Mouse (Mus musculus) limb, embryonic 12.5 days (tissue): ENCODE measurements around the gene Ferd3l. TPM values are rescaled to one million over a fixed set of nuclear protein-coding genes. Genes with fewer than 3 reads are reported as not detected.

ENCODE experiments used
- ATAC-seq: fragments of 200-750 bp; cut with Nextera tagmentation; 2 replicates; pipeline ENCODE4 v1.8.0; 2017; ENCODE audit warnings: low read depth, moderate TSS enrichment; ENCODE audit not compliant: insufficient number of reproducible peaks, insufficient read depth, low FRiP score, low TSS enrichment
- H3K27ac ChIP-seq: fragments of 300-500 bp; sonication (generic); 2 replicates; pipeline ENCODE4 v1.5.1; 2016; ENCODE audit warnings: mild to moderate bottlenecking, moderate library complexity
- H3K27me3 ChIP-seq: fragments of 300-500 bp; sonication (generic); 2 replicates; pipeline ENCODE4 v1.6.1; 2016; ENCODE audit warnings: mild to moderate bottlenecking, moderate library complexity
- H3K36me3 ChIP-seq: fragments of 300-500 bp; sonication (generic); 2 replicates; pipeline ENCODE4 v1.6.1; 2016; ENCODE audit warnings: mild to moderate bottlenecking, moderate library complexity
- H3K4me1 ChIP-seq: fragments of 300-500 bp; sonication (generic); replicated peaks from 2 replicates; pipeline ENCODE4 v1.6.1; 2016
- H3K4me2 ChIP-seq: fragments of 300-500 bp; sonication (generic); 2 replicates; pipeline ENCODE4 v1.6.1; 2016; ENCODE audit warnings: mild to moderate bottlenecking, moderate library complexity
- H3K4me3 ChIP-seq: fragments of 300-500 bp; sonication (generic); replicated peaks from 2 replicates; pipeline ENCODE4 v1.5.1; 2016; ENCODE audit warnings: mild to moderate bottlenecking
- H3K9ac ChIP-seq: fragments of 300-500 bp; sonication (generic); replicated peaks from 2 replicates; pipeline ENCODE4 v1.6.1; 2016; ENCODE audit warnings: mild to moderate bottlenecking, moderate library complexity
- H3K9me3 ChIP-seq: fragments of 300-500 bp; sonication (generic); 2 replicates; pipeline ENCODE4 v1.6.1; 2016; ENCODE audit warnings: mild to moderate bottlenecking, moderate library complexity
- WGBS: fragments of 180-500 bp; shearing (Covaris S2); methylation state at CpG from one replicate; pipeline ENCODE4 v1.1.7; 2016; 5-methylcytosine and 5-hydroxymethylcytosine counted together
- polyA plus RNA-seq: library from polyadenylated mRNA; unstranded; fragments of >200 nt; fragmentation: Nextera tagmentation; extraction: Ambion mirVana; gene quantifications from 2 replicates; pipeline ENCODE4 v1.2.1, GENCODE M21; 2016

Gene Ferd3l
- polyA plus RNA-seq, 1 experiment from 2014 or later: not detected

DNA sequence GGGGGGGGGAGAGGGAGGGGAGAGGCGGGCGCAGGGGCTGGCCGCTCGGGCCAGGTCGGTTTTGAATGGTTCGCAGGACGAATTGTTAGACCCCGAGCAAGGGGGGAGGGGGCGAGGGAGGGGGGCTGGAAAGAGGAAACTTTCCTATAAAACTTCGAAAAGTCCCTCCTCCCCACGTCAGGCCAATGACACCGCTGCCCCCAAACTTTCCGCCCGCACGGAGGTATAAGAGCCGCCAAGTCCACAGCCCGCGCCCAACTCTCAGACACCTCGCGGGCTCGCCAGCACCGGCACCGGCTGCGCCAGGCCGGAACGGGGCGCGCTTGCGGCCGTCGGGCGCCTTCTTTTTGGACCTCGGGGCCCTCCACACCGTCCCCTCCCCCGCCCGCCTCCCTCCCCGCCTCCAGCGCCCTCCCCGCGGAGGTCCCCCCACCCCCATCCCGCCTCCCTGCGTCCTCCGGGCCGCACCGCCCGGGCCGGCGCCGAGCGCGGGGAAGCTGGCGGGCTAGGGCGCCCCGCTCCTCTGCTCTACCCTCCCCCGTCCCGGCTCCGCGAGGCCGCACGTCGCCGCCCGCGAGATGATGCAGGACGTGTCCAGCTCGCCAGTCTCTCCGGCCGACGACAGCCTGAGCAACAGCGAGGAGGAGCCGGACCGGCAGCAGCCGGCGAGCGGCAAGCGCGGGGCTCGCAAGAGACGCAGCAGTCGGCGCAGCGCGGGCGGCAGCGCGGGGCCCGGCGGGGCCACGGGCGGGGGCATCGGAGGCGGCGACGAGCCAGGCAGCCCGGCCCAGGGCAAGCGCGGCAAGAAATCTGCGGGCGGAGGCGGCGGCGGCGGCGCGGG is 29.4 kb downstream of the Ferd3l start, which contains the start of gene Twist1:
TSS of gene Twist1 (plus strand) at position 272 of the 841 bp plus-strand sequence.
- H3K9ac ChIP-seq: peak within 1 kb of the TSS; percentile 100
- H3K27me3 ChIP-seq: peaks cover 15% of the 10 kb centered on the region; the same call in 1 of the 2 replicates
- WGBS: 1% methylated on average over 85 of the region's 105 CpGs
- ATAC-seq: peak; percentile 93
- no peaks in the 10 kb centered on the region for H3K9me3 ChIP-seq
- peak within 1 kb of the TSS; percentile 73 for H3K4me2 ChIP-seq
- H3K36me3 ChIP-seq: no peaks in the 10 kb centered on the region
- peaks cover 19% of the 10 kb centered on the region for H3K4me1 ChIP-seq
- peak within 1 kb of the TSS; percentile 97 for H3K4me3 ChIP-seq
- peak within 1 kb of the TSS; percentile 99 for H3K27ac ChIP-seq

DNA sequence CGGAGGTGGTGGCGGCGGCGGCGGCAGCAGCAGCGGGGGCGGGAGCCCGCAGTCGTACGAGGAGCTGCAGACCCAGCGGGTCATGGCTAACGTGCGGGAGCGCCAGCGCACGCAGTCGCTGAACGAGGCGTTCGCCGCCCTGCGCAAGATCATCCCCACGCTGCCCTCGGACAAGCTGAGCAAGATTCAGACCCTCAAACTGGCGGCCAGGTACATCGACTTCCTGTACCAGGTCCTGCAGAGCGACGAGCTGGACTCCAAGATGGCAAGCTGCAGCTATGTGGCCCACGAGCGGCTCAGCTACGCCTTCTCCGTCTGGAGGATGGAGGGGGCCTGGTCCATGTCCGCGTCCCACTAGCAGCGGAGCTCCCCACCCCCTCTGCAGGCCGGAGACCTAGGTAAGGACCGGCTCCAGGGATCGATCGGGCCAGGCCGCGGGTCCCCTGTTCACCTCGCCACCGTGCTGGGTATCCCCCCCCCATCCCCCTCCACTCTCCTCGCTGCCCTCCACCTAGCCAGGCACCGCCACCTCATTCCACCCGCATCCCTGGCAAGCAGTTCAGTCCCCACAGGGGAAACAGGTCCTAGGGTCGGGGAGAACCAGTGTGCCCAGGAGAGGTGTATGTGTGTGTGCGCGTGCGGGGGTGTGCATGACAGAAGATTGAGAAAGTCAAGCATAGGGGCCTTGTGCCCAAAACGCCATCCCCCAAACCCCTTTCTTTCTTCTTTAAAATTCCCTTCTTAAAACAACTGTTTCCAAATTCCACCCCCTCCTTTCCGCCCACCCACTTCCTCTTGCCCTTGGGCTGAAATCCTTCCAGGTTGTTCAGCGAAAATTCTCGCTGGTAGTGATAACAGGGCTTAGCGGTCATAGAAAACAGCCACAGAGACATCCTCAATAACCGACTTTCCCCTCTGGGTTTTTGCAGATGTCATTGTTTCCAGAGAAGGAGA is 30.3 kb downstream of the Ferd3l start:
- peaks cover 15% of the 10 kb centered on the region; the same call in 1 of the 2 replicates for H3K27me3 ChIP-seq
- peak overlapping the region; percentile 97 for H3K4me3 ChIP-seq
- WGBS: 0% methylated on average over 51 of the region's 56 CpGs
- peaks cover 28% of the 10 kb centered on the region for H3K4me1 ChIP-seq
- peak overlapping the region; percentile 100 for H3K9ac ChIP-seq
- H3K36me3 ChIP-seq: no peaks in the 10 kb centered on the region
- H3K4me2 ChIP-seq: peak overlapping the region; percentile 73
- peak overlapping the region; percentile 99 for H3K27ac ChIP-seq
- H3K9me3 ChIP-seq: no peaks in the 10 kb centered on the region
- ATAC-seq: no peak

DNA sequence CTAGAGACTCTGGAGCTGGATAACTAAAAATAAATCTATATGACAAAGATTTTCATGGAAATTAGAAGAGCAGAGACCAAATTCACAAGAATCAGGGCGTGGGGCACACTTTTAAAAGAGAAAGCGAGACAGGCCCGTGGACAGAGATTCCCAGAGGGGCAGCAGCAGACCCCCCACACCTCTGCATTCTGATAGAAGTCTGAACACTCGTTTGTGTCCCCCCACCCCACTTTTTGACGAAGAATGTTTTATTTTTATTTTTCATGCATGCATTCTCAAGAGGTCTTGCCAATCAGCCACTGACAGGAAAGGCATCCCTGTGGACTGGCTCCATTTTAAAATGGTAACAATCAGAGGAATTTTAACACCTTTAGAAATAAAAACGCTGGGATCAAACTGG is 31.0 kb downstream of the Ferd3l start:
- Histone ChIP-seq H3K4me3 (peak overlapping the region; percentile 97), H3K9me3 (no peaks in the 10 kb centered on the region), H3K4me1 (peaks cover 33% of the 10 kb centered on the region), H3K9ac (peak overlapping the region; percentile 100), H3K36me3 (no peaks in the 10 kb centered on the region), H3K27ac (peak overlapping the region; percentile 99), H3K27me3 (peaks cover 12% of the 10 kb centered on the region; the same call in 1 of the 2 replicates), H3K4me2 (peak overlapping the region; percentile 73)
- WGBS: under 1% methylated on average over 6 of the region's 6 CpGs
- no peak for ATAC-seq

DNA sequence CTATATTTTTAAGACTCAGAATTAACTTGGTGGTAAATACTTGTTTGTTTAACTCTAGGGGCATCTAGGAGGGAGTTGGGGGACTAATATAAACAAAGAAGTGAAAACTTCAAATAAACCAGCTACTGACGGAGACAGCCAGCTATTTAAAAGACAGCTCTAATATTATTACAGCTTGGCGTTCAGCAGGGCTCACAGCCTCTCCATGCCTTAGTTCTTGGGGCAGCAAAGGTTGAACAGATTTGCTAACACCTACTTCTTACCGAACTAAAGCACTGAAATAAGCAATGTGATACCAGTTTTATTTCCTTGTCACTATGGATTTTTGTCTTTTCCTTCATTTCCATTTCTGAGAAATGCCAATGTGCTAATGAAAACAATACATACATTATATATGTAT is 31.6 kb downstream of the Ferd3l start:
- Histone ChIP-seq H3K27ac (peak overlapping the region; percentile 72; the same call in 1 of the 2 replicates), H3K9ac (peak overlapping the region; percentile 72), H3K4me3 (peak overlapping the region; percentile 52), H3K27me3 (peaks cover 15% of the 10 kb centered on the region; the same call in 1 of the 2 replicates), H3K9me3 (no peaks in the 10 kb centered on the region), H3K36me3 (no peaks in the 10 kb centered on the region), H3K4me1 (peaks cover 39% of the 10 kb centered on the region), H3K4me2 (peak overlapping the region; percentile 73)
- no peak for ATAC-seq
- WGBS: 5% methylated on average over 3 of the region's 3 CpGs

DNA sequence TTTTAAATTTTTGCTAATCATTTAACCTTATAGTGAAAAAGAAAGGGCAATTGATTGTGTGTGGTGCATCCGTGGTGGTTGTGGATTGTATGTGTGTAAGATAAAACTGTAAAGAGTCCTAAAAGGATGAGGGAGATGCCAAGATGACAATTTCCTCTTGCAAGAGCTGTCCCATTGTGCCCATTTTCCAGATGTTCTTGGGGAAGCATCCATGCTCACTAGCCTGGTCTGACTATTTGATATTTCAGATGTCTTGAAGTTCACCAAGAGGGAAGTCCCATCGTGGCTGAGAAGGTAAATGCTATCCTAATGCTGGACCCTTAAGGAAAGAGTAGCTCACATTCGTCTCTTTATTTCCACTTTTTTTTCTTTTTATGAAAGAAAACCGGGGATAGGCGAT is 32.8 kb downstream of the Ferd3l start:
- peak overlapping the region; percentile 42 for H3K4me3 ChIP-seq
- H3K9me3 ChIP-seq: no peaks in the 10 kb centered on the region
- H3K36me3 ChIP-seq: no peaks in the 10 kb centered on the region
- no peak for ATAC-seq
- peak overlapping the region; percentile 91 for H3K27ac ChIP-seq
- H3K4me1 ChIP-seq: peaks cover 42% of the 10 kb centered on the region
- H3K4me2 ChIP-seq: peak overlapping the region; percentile 73
- WGBS: 13% methylated on average over 5 of the region's 5 CpGs
- peak overlapping the region; percentile 72 for H3K9ac ChIP-seq
- peaks cover 8% of the 10 kb centered on the region; the same call in 1 of the 2 replicates for H3K27me3 ChIP-seq

DNA sequence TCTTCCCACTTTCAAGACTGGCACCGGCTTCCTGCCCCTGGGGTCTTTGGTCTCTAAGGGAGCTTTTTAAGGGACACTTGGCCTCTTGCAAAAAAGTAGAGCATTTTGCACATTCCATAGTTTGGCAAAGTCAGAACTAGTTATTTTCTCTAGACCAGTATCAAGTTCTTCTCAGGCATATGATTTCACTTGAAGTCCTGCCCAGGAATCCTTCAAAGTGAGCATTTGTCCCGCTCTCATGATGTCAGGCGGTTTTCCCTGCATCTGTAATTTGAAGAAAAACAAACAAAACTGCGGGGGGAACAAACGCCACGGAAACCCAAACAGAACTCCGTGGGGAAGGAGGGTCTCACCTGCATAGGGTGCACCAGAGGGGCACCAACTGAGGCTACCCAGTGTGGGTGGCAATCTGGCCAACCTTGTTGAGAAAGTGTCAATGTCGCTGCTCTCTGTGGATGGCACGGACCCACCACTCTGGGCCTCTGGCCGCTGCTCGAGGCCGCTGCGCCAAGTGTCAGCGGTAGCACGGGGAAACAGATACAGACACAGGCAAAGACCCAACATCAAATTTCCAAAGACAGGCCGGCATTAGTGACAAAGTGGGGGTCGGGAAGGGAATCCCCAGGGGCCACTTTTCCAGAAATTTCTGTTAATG is 34.0 kb downstream of the Ferd3l start:
- Histone ChIP-seq H3K4me3 (peak overlapping the region; percentile 42), H3K4me2 (peak overlapping the region; percentile 73), H3K9ac (peak overlapping the region; percentile 72), H3K27ac (peak overlapping the region; percentile 91), H3K9me3 (no peaks in the 10 kb centered on the region), H3K4me1 (peaks cover 53% of the 10 kb centered on the region), H3K27me3 (peaks cover 7% of the 10 kb centered on the region; the same call in 1 of the 2 replicates), H3K36me3 (no peaks in the 10 kb centered on the region)
- WGBS: 4% methylated on average over 17 of the region's 17 CpGs
- no peak for ATAC-seq

DNA sequence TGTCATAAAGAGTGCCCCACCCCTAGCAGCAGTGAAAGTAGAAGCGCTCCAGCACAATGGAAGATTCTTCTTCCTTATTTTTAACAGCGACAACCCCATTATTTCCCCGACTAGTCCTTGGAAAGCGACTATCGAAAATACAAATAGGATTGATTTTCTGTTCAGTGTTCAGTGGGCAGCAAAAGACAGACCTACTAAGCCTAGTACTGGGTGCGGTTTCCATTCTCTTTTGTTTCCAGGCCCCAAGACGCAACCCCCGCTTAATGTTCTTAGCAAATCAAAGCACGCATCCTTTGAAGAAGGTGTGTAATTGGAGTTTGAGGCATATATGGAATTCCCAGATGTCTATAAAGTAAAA is 34.5 kb downstream of the Ferd3l start:
- no peaks in the 10 kb centered on the region for H3K36me3 ChIP-seq
- WGBS: 3% methylated on average over 9 of the region's 9 CpGs
- peaks cover 7% of the 10 kb centered on the region; the same call in 1 of the 2 replicates for H3K27me3 ChIP-seq
- H3K4me2 ChIP-seq: peak overlapping the region; percentile 73
- peak overlapping the region; percentile 42 for H3K4me3 ChIP-seq
- no peak for ATAC-seq
- H3K4me1 ChIP-seq: peaks cover 58% of the 10 kb centered on the region
- H3K27ac ChIP-seq: peak overlapping the region; percentile 91
- H3K9me3 ChIP-seq: no peaks in the 10 kb centered on the region
- H3K9ac ChIP-seq: peak overlapping the region; percentile 72

DNA sequence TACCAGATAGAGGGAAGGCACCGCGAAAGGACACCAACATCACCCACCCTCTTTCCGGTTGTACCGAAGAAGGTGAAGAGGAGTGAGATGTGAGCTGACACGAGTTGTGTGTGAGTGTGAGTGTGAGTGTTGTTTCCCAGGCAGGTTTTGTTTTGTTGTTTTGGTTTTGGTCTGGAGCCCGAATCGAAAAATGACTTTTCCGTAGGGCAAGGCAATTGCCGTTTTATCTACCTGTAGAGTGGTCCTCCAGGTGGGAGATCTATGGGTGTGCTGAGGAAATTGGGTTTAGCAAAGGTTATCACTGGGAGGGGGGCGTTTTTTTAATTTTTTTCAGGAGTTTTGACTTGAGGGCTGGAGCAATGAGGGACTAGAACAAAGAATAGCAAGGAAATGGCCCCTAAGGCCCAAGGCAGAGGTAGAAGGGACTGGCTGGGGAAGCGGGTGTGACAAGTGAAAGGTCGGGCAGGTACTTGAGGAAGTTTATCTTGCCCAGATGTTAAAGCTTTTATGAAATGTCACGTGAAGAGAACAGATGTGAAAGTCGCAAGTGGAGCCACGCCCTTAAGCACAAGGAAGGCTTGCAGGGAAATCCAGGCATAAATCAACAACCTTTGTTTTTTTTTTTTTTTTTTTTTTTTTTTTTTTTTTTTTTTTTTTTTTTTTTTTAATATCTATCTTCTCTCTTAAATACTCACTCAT is 35.6 kb downstream of the Ferd3l start:
- 3% methylated on average over 15 of the region's 15 CpGs for WGBS

DNA sequence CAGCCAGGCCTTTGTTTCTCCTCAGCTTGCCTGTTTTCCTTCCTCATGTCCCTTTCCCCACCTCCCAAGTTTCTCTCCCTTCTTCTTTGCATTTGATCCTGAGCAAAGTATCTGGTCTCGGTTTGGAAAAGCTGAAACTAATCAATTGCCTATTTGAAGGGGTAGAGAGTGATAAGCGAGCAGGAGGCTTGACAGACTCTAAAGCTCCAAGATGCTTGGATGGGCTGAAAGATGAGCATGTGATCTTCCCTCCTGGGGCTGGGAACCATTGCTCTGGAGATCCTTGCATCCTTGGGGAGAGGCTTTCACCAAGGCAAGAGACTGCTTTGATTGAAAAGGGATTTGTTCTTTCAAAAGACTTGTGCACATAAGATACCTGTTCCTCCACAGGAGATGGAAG is 36.2 kb downstream of the Ferd3l start:
- H3K27ac ChIP-seq: peak overlapping the region; percentile 91
- H3K4me3 ChIP-seq: no peak overlapping the region
- 18% methylated on average over 2 of the region's 2 CpGs for WGBS
- no peak for ATAC-seq
- H3K9ac ChIP-seq: no peak overlapping the region
- no peaks in the 10 kb centered on the region for H3K9me3 ChIP-seq
- no peaks in the 10 kb centered on the region for H3K36me3 ChIP-seq
- H3K27me3 ChIP-seq: peaks cover 11% of the 10 kb centered on the region; the same call in 1 of the 2 replicates
- H3K4me1 ChIP-seq: peaks cover 74% of the 10 kb centered on the region
- 0 out of 2 replicates have a peak overlapping the region, but pooled peaks have one; percentile 15 for H3K4me2 ChIP-seq

More for the DNA sequence above, 35.6 kb downstream of the Ferd3l start:
- Histone ChIP-seq H3K36me3 (no peaks in the 10 kb centered on the region), H3K9me3 (no peaks in the 10 kb centered on the region), H3K4me3 (peak overlapping the region; percentile 42), H3K27me3 (peaks cover 10% of the 10 kb centered on the region; the same call in 1 of the 2 replicates), H3K4me2 (peak overlapping the region; percentile 73), H3K9ac (no peak overlapping the region; the same call in 1 of the 2 replicates), H3K4me1 (peaks cover 68% of the 10 kb centered on the region), H3K27ac (peak overlapping the region; percentile 91)
- ATAC-seq: no peak
